Mouse (Mus musculus): Measurements from ENCODE around the gene Laptm4a.

Laptm4a gene

GRCm38 (mm10) chr12:8921394-8922368 is at the start of gene Laptm4a:
Gene Laptm4a, plus strand, starts transcription at chr12:8921664.
- peak; percentile 98 for DNase-seq (ENCODE audit: low spot score)

GRCm38 (mm10) chr12:8875583-8875982 is 45.9 kb upstream of the Laptm4a start:
- no peak for DNase-seq (ENCODE audit: low spot score)

GRCm38 (mm10) chr12:8876865-8877264 is 44.6 kb upstream of the Laptm4a start:
- no peak for DNase-seq (ENCODE audit: low spot score)

DNA sequence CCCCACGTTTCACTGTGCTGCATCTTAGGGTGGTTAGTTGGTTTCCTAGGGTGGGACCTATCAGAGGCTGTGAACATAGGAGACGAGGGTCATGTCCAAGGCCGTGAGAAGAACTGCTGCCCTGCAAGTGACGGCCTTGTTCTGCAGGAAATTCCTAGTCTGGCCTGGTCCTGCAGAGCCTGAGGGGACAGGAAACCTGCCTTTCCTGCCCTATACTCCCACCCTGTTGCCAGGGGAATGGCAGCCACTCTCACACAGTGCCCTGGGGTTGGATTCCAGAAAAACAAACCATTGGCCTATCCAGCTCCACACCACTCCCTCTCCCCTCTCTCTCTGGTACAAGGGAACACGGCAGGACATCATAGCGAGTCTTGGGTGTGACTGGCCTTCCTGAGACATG is 44.1 kb upstream of the Laptm4a start:
- DNase-seq (ENCODE audit: low spot score): no peak

GRCm38 (mm10) chr12:8878752-8879151 is 42.7 kb upstream of the Laptm4a start:
- no peak for DNase-seq (ENCODE audit: low spot score)

- DNase-seq (ENCODE audit: low spot score): no peak
These were observed 42.1 kb upstream of the Laptm4a start for GRCm38 (mm10) chr12:8879389-8879788.

GRCm38 (mm10) chr12:8881736-8882135 is 39.7 kb upstream of the Laptm4a start:
- no peak for DNase-seq (ENCODE audit: low spot score)

- no peak for DNase-seq (ENCODE audit: low spot score)
These were observed 39.1 kb upstream of the Laptm4a start for GRCm38 (mm10) chr12:8882376-8882775.

- no peak for DNase-seq (ENCODE audit: low spot score)
These were observed 36.9 kb upstream of the Laptm4a start for GRCm38 (mm10) chr12:8884426-8885145.

- DNase-seq (ENCODE audit: low spot score): no peak
These were observed 36.3 kb upstream of the Laptm4a start for GRCm38 (mm10) chr12:8885146-8885543.

GRCm38 (mm10) chr12:8885950-8886349 is 35.5 kb upstream of the Laptm4a start:
- DNase-seq (ENCODE audit: low spot score): no peak

DNA sequence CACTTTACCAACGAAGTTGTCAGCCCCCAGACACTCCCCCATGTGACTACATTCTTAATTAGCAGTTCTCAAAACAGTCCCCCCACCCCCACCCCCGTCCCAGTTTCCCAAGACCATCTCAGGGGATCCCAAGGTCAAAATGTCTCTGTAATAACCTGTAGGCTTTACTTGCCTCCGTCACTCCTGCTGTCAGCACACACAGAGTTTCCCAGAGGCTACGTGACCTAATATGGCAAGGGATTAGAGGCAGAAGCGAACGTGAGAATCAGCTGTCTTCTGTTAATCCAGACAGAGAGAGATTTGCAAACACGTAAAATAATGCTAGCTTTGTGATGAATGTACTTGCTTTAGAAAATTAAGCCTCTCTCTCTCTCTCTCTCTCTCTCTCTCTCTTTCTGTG is 33.0 kb upstream of the Laptm4a start:
- DNase-seq (ENCODE audit: low spot score): no peak

DNA sequence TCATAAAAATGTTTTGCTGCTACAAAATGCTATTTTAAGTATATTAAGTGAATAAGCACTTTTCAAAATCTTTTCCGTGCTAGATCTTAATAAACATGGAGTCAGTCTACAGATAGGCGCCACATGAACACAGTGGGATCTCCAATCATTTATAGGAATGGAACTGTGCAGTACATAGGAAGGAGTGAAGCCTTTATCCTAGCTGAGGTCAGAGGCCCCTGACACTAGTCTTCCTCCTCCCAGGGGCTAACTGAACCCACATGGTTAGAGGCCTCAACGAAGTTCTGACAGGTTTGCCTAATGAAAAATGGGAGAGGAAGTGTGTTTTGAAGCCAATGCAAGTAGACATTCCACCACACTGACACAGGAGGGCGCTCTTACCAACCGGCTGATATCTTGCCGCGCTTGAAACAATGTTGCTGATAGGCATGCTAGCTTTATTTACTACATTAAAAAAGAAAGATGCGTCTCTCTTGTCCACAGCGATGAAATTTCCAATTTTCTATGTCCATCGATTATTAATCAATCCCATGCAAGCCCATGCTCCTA is 32.3 kb upstream of the Laptm4a start:
- DNase-seq (ENCODE audit: low spot score): peak; percentile 63

- DNase-seq (ENCODE audit: low spot score): no peak
These were observed 28.5 kb upstream of the Laptm4a start for GRCm38 (mm10) chr12:8892876-8893532.

- DNase-seq (ENCODE audit: low spot score): no peak
These were observed 24.3 kb upstream of the Laptm4a start for GRCm38 (mm10) chr12:8897140-8897539.

GRCm38 (mm10) chr12:8898879-8899785 is 22.3 kb upstream of the Laptm4a start:
- DNase-seq (ENCODE audit: low spot score): no peak

DNA sequence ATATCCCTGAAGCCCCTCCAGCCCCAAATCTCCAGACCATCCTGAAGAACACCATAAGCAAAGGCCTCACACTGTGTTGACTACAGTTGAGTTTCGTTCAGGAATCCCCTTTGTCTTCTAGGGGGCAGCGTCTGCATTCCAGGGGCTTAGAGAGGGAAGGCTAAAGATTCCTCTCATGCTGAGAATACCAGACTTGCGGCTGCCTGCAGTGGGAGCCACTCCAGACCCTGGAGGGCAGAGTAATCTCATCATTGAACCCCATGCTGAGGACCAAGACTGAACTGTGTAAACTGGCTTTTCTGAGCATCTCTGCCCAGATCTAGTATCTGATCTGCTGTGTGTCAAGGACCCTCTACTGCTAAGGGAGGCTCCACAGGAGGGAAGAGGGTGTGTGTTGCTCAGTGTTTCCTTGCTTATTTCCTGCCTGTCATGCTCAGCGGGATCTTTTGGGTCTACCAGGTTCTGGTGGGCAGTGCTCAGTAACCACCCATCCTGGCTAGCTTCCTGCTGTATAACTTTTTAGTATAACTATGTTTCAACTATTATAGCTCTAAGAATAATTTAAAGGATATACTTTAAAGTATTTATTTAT is 21.3 kb upstream of the Laptm4a start:
- DNase-seq (ENCODE audit: low spot score): no peak

DNA sequence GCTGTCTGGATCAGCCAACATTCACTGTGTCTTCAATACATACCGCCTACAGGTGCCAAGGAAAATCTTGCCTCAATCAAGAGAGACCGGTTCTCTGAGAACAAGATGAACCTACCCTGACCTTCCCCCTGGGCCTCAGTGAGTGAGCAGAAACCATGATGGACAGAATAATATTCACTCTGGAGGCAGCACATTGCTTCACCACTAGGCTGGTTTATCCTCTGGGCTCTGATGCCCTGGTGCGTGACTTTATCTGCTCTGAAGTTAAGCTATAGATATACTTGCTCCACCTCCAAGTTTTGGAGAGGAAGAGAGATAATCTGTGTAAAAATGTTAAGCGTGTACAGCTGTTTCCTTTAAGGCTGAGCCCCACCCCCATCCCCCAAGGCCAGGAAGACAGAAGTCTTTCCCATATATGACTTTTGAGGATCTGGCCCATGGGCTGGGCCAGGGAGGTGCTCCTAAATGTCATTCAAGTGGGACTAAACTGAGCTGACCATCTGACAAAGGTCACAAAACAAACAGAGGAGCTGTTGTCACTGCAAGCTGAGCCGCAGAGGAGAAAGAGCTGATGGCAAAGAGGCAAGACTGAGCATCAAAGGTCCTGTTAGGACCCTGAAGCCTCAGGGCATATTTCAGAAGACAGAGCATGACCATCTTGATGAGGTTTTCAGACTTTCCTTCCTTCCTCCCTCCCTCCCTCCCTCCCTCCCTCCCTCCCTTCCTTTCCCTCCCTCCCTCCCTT is 20.4 kb upstream of the Laptm4a start:
- DNase-seq (ENCODE audit: low spot score): no peak

DNA sequence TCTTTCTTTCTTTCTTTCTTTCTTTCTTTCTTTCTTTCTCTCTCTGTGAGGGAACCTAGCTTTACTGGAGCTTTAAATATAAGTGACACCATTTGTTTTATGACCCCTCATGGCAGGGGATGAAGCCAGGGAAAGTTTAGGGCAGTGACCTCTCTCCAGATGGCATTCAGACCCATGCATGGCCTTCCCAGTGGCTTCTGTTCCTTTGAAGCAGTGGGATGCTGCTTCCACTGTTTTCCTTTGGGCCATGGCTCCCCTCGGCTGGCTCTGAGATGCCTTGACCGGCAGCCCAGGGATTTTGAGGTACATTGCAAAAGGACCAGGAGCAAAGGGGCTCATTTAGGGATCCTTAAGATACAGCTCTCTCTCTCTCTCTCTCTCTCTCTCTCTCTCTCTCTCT is 19.5 kb upstream of the Laptm4a start:
- no peak for DNase-seq (ENCODE audit: low spot score)

DNA sequence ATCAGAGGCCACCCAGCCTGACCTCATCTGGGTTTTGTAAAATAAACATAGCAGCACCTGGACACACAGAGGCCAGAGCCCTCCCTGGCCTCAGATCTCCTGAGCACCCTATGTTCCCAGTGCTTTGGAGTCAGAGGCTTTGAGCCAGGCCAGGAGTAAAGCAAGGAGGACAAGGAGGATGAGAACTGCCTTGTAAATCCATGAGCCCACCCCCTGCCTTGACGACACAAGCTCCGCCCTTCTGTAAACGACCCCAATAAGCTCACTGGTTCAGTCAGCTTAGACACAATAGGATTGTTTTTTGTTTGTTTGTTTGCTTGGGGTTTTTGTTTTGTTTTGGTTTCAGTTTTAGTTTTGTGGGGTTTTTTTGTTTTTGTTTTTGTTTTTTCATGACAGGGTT is 19.0 kb upstream of the Laptm4a start:
- no peak for DNase-seq (ENCODE audit: low spot score)
